Mouse (Mus musculus) forebrain, embryonic 16.5 days (tissue): ENCODE results near the gene Rgs11. TPM values are rescaled to one million over a fixed set of nuclear protein-coding genes. Genes with fewer than 3 reads are reported as not detected.
A peak's percentile ranks its signal among the peaks of the same experiment; 100 is the strongest.

Experiments used
- ATAC-seq: fragments of 200-750 bp; cut with Nextera tagmentation; 2 replicates; pipeline ENCODE4 v1.8.0; 2017; ENCODE audit warnings: mild to moderate bottlenecking, moderate library complexity
- H3K27ac ChIP-seq: fragments of 300-500 bp; sonication (generic); 2 replicates; pipeline ENCODE4 v1.5.1; 2014; ENCODE audit warnings: low read length, control low read depth
- H3K27me3 ChIP-seq: fragments of 300-500 bp; sonication (generic); replicated peaks from 2 replicates; pipeline ENCODE4 v1.6.1; 2014; ENCODE audit warnings: low read length; ENCODE audit not compliant: control insufficient read depth, insufficient read depth
- H3K36me3 ChIP-seq: fragments of 300-500 bp; sonication (generic); 2 replicates; pipeline ENCODE4 v1.6.1; 2014; ENCODE audit not compliant: control insufficient read depth, insufficient read depth
- H3K4me1 ChIP-seq: fragments of 300-500 bp; sonication (generic); replicated peaks from 2 replicates; pipeline ENCODE4 v1.6.1; 2014; ENCODE audit warnings: low read length; ENCODE audit not compliant: control insufficient read depth, insufficient read depth
- H3K4me2 ChIP-seq: fragments of 300-500 bp; sonication (generic); 2 replicates; pipeline ENCODE4 v1.6.1; 2014; ENCODE audit warnings: mild to moderate bottlenecking, low read length, control low read depth
- H3K4me3 ChIP-seq: fragments of 300-500 bp; sonication (generic); replicated peaks from 2 replicates; pipeline ENCODE4 v1.5.1; 2014; ENCODE audit warnings: mild to moderate bottlenecking, low read length, control low read depth
- H3K9ac ChIP-seq: fragments of 300-500 bp; sonication (generic); replicated peaks from 2 replicates; pipeline ENCODE4 v1.6.1; 2014; ENCODE audit warnings: low read depth, low read length, control low read depth
- H3K9me3 ChIP-seq: fragments of 300-500 bp; sonication (generic); 2 replicates; pipeline ENCODE4 v1.6.1; 2016; ENCODE audit warnings: low read length; ENCODE audit not compliant: control insufficient read depth
- WGBS: fragments of 180-500 bp; shearing (Covaris S2); extraction: QIAGEN DNeasy Blood & Tissue Kit; methylation state at CpG from one replicate; pipeline ENCODE4 v1.1.7; 2014; 5-methylcytosine and 5-hydroxymethylcytosine counted together
- polyA plus RNA-seq: library from polyadenylated mRNA; unstranded; fragments of >200 nt; fragmentation: Nextera tagmentation; extraction: Ambion mirVana; gene quantifications from 2 replicates; pipeline ENCODE4 v1.2.1, GENCODE M21; 2015

Rgs11 gene
- polyA plus RNA-seq, 1 experiment from 2014 or later, result 9.5 TPM

GRCm38 (mm10) chr17:26192481-26193190, 10.1 kb upstream of the Rgs11 start:
- ATAC-seq, result no peak
- no peaks in the 10 kb centered on the region for H3K27me3 ChIP-seq
- 98% methylated on average over 15 of the region's 15 CpGs for WGBS
- peaks cover 32% of the 10 kb centered on the region for H3K36me3 ChIP-seq
- no peak overlapping the region for H3K4me3 ChIP-seq
- no peak overlapping the region for H3K4me2 ChIP-seq
- H3K9ac ChIP-seq, result no peak overlapping the region
- H3K4me1 ChIP-seq, result no peaks in the 10 kb centered on the region
- H3K27ac ChIP-seq, result no peak overlapping the region
- no peaks in the 10 kb centered on the region for H3K9me3 ChIP-seq

- peaks cover 23% of the 10 kb centered on the region for H3K27me3 ChIP-seq
- H3K4me3 ChIP-seq, result no peak within 1 kb of the TSS
- H3K27ac ChIP-seq, result no peak within 1 kb of the TSS
- H3K36me3 ChIP-seq, result peaks cover 15% of the 10 kb centered on the region
- 84% methylated on average over 4 of the region's 4 CpGs for WGBS
- no peaks in the 10 kb centered on the region for H3K9me3 ChIP-seq
- peaks cover 17% of the 10 kb centered on the region for H3K4me1 ChIP-seq
- no peak within 1 kb of the TSS for H3K9ac ChIP-seq
- no peak for ATAC-seq
- H3K4me2 ChIP-seq, result no peak within 1 kb of the TSS
Observed at GRCm38 (mm10) chr17:26198892-26199291, 3.9 kb upstream of the Rgs11 start, which contains the start of gene Pdia2. TSS of gene Pdia2 (minus strand) at chr17:26199087.

GRCm38 (mm10) chr17:26200831-26201705, 1.7 kb upstream of the Rgs11 start:
- Histone ChIP-seq H3K27me3 (peaks cover 30% of the 10 kb centered on the region), H3K4me2 (peak overlapping the region; percentile 91), H3K9me3 (no peaks in the 10 kb centered on the region), H3K9ac (peak overlapping the region; percentile 69), H3K4me1 (peaks cover 17% of the 10 kb centered on the region), H3K4me3 (peak overlapping the region; percentile 58), H3K27ac (no peak overlapping the region), H3K36me3 (peaks cover 4% of the 10 kb centered on the region; the same call in 1 of the 2 replicates)
- WGBS, result under 1% methylated on average over 86 of the region's 92 CpGs
- ATAC-seq, result peak; percentile 55; the same call in 1 of the 2 replicates

- peaks cover 17% of the 10 kb centered on the region for H3K4me1 ChIP-seq
- no peaks in the 10 kb centered on the region for H3K9me3 ChIP-seq
- H3K36me3 ChIP-seq, result 0 out of 2 replicates have a peak, but pooled peaks cover 4% of the 10 kb centered on the region
- peaks cover 30% of the 10 kb centered on the region for H3K27me3 ChIP-seq
- no peak for ATAC-seq
- no peak overlapping the region for H3K4me3 ChIP-seq
- H3K27ac ChIP-seq, result no peak overlapping the region
- no peak overlapping the region for H3K9ac ChIP-seq
- no peak overlapping the region for H3K4me2 ChIP-seq
Observed at GRCm38 (mm10) chr17:26201998-26202397, 753 bp upstream of the Rgs11 start.

GRCm38 (mm10) chr17:26203321-26203811, 615 bp downstream of the Rgs11 start:
- Histone ChIP-seq H3K4me2 (peak overlapping the region; percentile 81), H3K4me1 (peaks cover 17% of the 10 kb centered on the region), H3K4me3 (peak overlapping the region; percentile 48), H3K9me3 (no peaks in the 10 kb centered on the region), H3K36me3 (no peaks in the 10 kb centered on the region), H3K27ac (no peak overlapping the region), H3K9ac (peak overlapping the region; percentile 12; the same call in 1 of the 2 replicates), H3K27me3 (peaks cover 30% of the 10 kb centered on the region)
- peak; percentile 52 for ATAC-seq
- WGBS, result 2% methylated on average over 30 of the region's 30 CpGs

GRCm38 (mm10) chr17:26204766-26205165, 2.0 kb downstream of the Rgs11 start:
- WGBS, result 25% methylated on average over 11 of the region's 11 CpGs
- no peak for ATAC-seq

GRCm38 (mm10) chr17:26206392-26206791, 3.6 kb downstream of the Rgs11 start:
- no peak for ATAC-seq
- H3K4me1 ChIP-seq, result peaks cover 10% of the 10 kb centered on the region
- no peak overlapping the region for H3K4me2 ChIP-seq
- no peak overlapping the region for H3K27ac ChIP-seq
- H3K4me3 ChIP-seq, result no peak overlapping the region
- 60% methylated on average over 1 of the region's 1 CpGs for WGBS
- no peaks in the 10 kb centered on the region for H3K9me3 ChIP-seq
- no peak overlapping the region for H3K9ac ChIP-seq
- H3K36me3 ChIP-seq, result no peaks in the 10 kb centered on the region
- H3K27me3 ChIP-seq, result peaks cover 23% of the 10 kb centered on the region

More at GRCm38 (mm10) chr17:26204766-26205165, 2.0 kb downstream of the Rgs11 start:
- Histone ChIP-seq H3K9ac (no peak overlapping the region), H3K27ac (no peak overlapping the region), H3K4me1 (peaks cover 17% of the 10 kb centered on the region), H3K9me3 (no peaks in the 10 kb centered on the region), H3K27me3 (peaks cover 29% of the 10 kb centered on the region), H3K4me2 (no peak overlapping the region), H3K36me3 (no peaks in the 10 kb centered on the region), H3K4me3 (no peak overlapping the region)

- no peak within 1 kb of the TSS for H3K4me2 ChIP-seq
- H3K27ac ChIP-seq, result no peak within 1 kb of the TSS
- H3K4me3 ChIP-seq, result no peak within 1 kb of the TSS
- H3K9ac ChIP-seq, result no peak within 1 kb of the TSS
- H3K36me3 ChIP-seq, result no peaks in the 10 kb centered on the region
- no peak for ATAC-seq
- peaks cover 9% of the 10 kb centered on the region for H3K4me1 ChIP-seq
- no peaks in the 10 kb centered on the region for H3K9me3 ChIP-seq
- WGBS, result 90% methylated on average over 12 of the region's 12 CpGs
- peaks cover 14% of the 10 kb centered on the region for H3K27me3 ChIP-seq
Observed at GRCm38 (mm10) chr17:26207686-26208085, 4.9 kb downstream of the Rgs11 start, which contains the start of gene Arhgdig. TSS of gene Arhgdig (minus strand) at chr17:26207786.

- Histone ChIP-seq H3K4me2 (no peak overlapping the region), H3K27me3 (no peaks in the 10 kb centered on the region), H3K4me1 (no peaks in the 10 kb centered on the region), H3K4me3 (no peak overlapping the region), H3K9me3 (no peaks in the 10 kb centered on the region), H3K9ac (no peak overlapping the region), H3K27ac (no peak overlapping the region), H3K36me3 (no peaks in the 10 kb centered on the region)
- no peak for ATAC-seq
- 93% methylated on average over 7 of the region's 7 CpGs for WGBS
Observed at GRCm38 (mm10) chr17:26212241-26212640, 9.5 kb downstream of the Rgs11 start.
